26 mouse cellular contexts compared by ENCODE assay signal in the genomic region with DNA sequence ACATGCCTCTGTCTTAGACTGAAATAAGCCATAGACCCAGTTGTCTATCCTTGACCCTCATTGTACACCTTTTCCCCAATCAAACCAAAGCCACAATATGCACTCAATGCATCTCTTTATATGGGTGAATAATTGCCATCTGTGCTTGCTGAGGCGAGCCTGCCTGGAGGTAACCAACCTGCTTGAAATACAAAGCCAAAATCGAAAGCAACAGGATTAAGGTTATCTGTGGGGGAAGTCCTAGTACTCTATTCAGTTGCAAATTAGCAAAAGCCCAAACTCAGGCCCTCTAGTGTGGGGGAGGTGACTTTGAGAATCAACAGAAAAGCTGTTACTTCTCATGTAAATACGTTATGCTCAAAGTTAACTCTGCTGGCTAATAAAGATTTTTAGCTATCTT.
A peak's percentile ranks its signal among the peaks of the same experiment; 100 is the strongest.
DNase-seq lines count a peak whose midpoint lies in the region; ATAC-seq and TF ChIP-seq lines count a peak whose summit lies in the region.
"Had no signal": no experiment of that assay in that cellular context is flagged by ENCODE, and none has a peak within 500 bp of the region (broad histone marks: within the 10 kb centered on the region; RNA-seq: fewer than 3 reads in every experiment).

No protein-coding gene starts in this region.

- DNase-seq in forebrain, embryonic 11.5 days (ENCODE audit: low spot score) = no peak
- no peak for DNase-seq in midbrain, embryonic 10.5 days (ENCODE audit: low spot score)
- DNase-seq in ES-CJ7 (ENCODE audit: low read depth, low spot score) = peak; percentile 80
- peak; percentile 59 for DNase-seq in brain, adult 2 months (ENCODE audit: low read depth, low spot score)
- DNase-seq in layer of hippocampus, adult 2 months (ENCODE audit: low spot score in 2 of 2) = no peak
- DNase-seq in left cerebral cortex, postnatal 4 days = no peak
- DNase-seq: adrenal gland, postnatal 10 days; heart, postnatal 14 days; kidney, adult 2 months; kidney, postnatal 4 days; layer of hippocampus, adult 9-11 months; liver; lung, adult 2 months; lung, postnatal 10 days; right cerebral cortex, postnatal 25 days had no signal

- H3K4me3 ChIP-seq in forebrain, embryonic 11.5 days (ENCODE audit: low read depth, low read length) = no peak overlapping the region
- H3K4me3 ChIP-seq in forebrain, embryonic 15.5 days = no peak overlapping the region
- H3K4me3 ChIP-seq in midbrain, embryonic 15.5 days = no peak overlapping the region
- H3K4me3 ChIP-seq in midbrain, embryonic 10.5 days = no peak overlapping the region
- H3K4me3 ChIP-seq in layer of hippocampus, adult 2 months = no peak overlapping the region
- H3K4me3 ChIP-seq: embryonic facial prominence, embryonic 10.5 days; embryonic facial prominence, embryonic 15.5 days; hindbrain, embryonic 10.5 days; intestine, embryonic 15.5 days; stomach, embryonic 15.5 days had no signal

- H3K27me3 ChIP-seq in forebrain, embryonic 11.5 days (ENCODE audit: control insufficient read depth, insufficient read depth, low read length) = no peaks in the 10 kb centered on the region
- H3K27me3 ChIP-seq in forebrain, embryonic 15.5 days = no peaks in the 10 kb centered on the region
- no peaks in the 10 kb centered on the region for H3K27me3 ChIP-seq in midbrain, embryonic 15.5 days (replicated peaks)
- no peaks in the 10 kb centered on the region for H3K27me3 ChIP-seq in midbrain, embryonic 10.5 days (ENCODE audit: low read depth, poor library complexity, severe bottlenecking)
- H3K27me3 ChIP-seq: embryonic facial prominence, embryonic 15.5 days; intestine, embryonic 15.5 days; stomach, embryonic 15.5 days had no signal

- 36% methylated on average over 3 of the region's 3 CpGs for WGBS in forebrain, embryonic 11.5 days
- WGBS in forebrain, embryonic 15.5 days = 20% methylated on average over 3 of the region's 3 CpGs
- 19% methylated on average over 3 of the region's 3 CpGs for WGBS in midbrain, embryonic 15.5 days
- 29% methylated on average over 3 of the region's 3 CpGs for WGBS in midbrain, embryonic 10.5 days

- TF ChIP-seq CTCF in layer of hippocampus, adult 2 months (conservative IDR thresholded peaks at IDR 0.05) = no peak

- no peaks in the 10 kb centered on the region for H3K9me3 ChIP-seq in forebrain, embryonic 11.5 days (ENCODE audit: control insufficient read depth, low read length)
- no peaks in the 10 kb centered on the region for H3K9me3 ChIP-seq in forebrain, embryonic 15.5 days
- no peaks in the 10 kb centered on the region for H3K9me3 ChIP-seq in midbrain, embryonic 15.5 days
- no peaks in the 10 kb centered on the region for H3K9me3 ChIP-seq in midbrain, embryonic 10.5 days (replicated peaks)
- H3K9me3 ChIP-seq: embryonic facial prominence, embryonic 10.5 days; embryonic facial prominence, embryonic 15.5 days; intestine, embryonic 15.5 days; stomach, embryonic 15.5 days had no signal

- no peaks in the 10 kb centered on the region for H3K36me3 ChIP-seq in forebrain, embryonic 11.5 days (ENCODE audit: control insufficient read depth, insufficient read depth, low read length)
- H3K36me3 ChIP-seq in forebrain, embryonic 15.5 days = no peaks in the 10 kb centered on the region
- no peaks in the 10 kb centered on the region for H3K36me3 ChIP-seq in midbrain, embryonic 15.5 days (replicated peaks)
- H3K36me3 ChIP-seq in midbrain, embryonic 10.5 days = no peaks in the 10 kb centered on the region
- H3K36me3 ChIP-seq: embryonic facial prominence, embryonic 10.5 days; embryonic facial prominence, embryonic 15.5 days; hindbrain, embryonic 10.5 days; intestine, embryonic 15.5 days; stomach, embryonic 15.5 days had no signal

- ATAC-seq in forebrain, embryonic 11.5 days (replicated peaks; ENCODE audit: low FRiP score) = 0 out of 2 replicates have a peak, but pooled peaks have one; percentile 46
- no peak for ATAC-seq in forebrain, embryonic 15.5 days (replicated peaks)
- ATAC-seq in midbrain, embryonic 15.5 days (replicated peaks) = 0 out of 2 replicates have a peak, but pooled peaks have one; percentile 24
- ATAC-seq: forebrain, embryonic 16.5 days; hindbrain, embryonic 16.5 days; intestine, embryonic 15.5 days had no signal

- H3K4me1 ChIP-seq in forebrain, embryonic 11.5 days (replicated peaks; ENCODE audit: control insufficient read depth, insufficient read depth, low read length) = no peaks in the 10 kb centered on the region
- H3K4me1 ChIP-seq in forebrain, embryonic 15.5 days = no peaks in the 10 kb centered on the region
- H3K4me1 ChIP-seq in midbrain, embryonic 15.5 days = no peaks in the 10 kb centered on the region
- no peaks in the 10 kb centered on the region for H3K4me1 ChIP-seq in midbrain, embryonic 10.5 days
- H3K4me1 ChIP-seq: embryonic facial prominence, embryonic 10.5 days; embryonic facial prominence, embryonic 15.5 days; hindbrain, embryonic 10.5 days; intestine, embryonic 15.5 days; stomach, embryonic 15.5 days had no signal

- no peak overlapping the region for H3K27ac ChIP-seq in forebrain, embryonic 11.5 days (ENCODE audit: low read depth, low read length)
- H3K27ac ChIP-seq in forebrain, embryonic 15.5 days (replicated peaks) = no peak overlapping the region
- H3K27ac ChIP-seq in midbrain, embryonic 15.5 days = no peak overlapping the region
- H3K27ac ChIP-seq in midbrain, embryonic 10.5 days (replicated peaks) = no peak overlapping the region
- no peak overlapping the region for H3K27ac ChIP-seq in layer of hippocampus, adult 2 months
- H3K27ac ChIP-seq: embryonic facial prominence, embryonic 10.5 days; embryonic facial prominence, embryonic 15.5 days; hindbrain, embryonic 10.5 days; intestine, embryonic 15.5 days; liver, embryonic 14.5 days; macrophage; stomach, embryonic 15.5 days had no signal

- no peak overlapping the region for H3K4me2 ChIP-seq in forebrain, embryonic 11.5 days (ENCODE audit: low read depth, low read length, severe bottlenecking)
- no peak overlapping the region for H3K4me2 ChIP-seq in forebrain, embryonic 15.5 days (replicated peaks)
- H3K4me2 ChIP-seq in midbrain, embryonic 15.5 days = no peak overlapping the region
- H3K4me2 ChIP-seq: embryonic facial prominence, embryonic 15.5 days; intestine, embryonic 15.5 days; stomach, embryonic 15.5 days had no signal

- intact Hi-C loops in left cerebral cortex, postnatal 4 days (cut with DNase I) = no loop called here

- H3K9ac ChIP-seq in forebrain, embryonic 11.5 days (ENCODE audit: low read length) = no peak overlapping the region
- no peak overlapping the region for H3K9ac ChIP-seq in forebrain, embryonic 15.5 days (replicated peaks)
- H3K9ac ChIP-seq in midbrain, embryonic 15.5 days = no peak overlapping the region
- H3K9ac ChIP-seq: embryonic facial prominence, embryonic 15.5 days; intestine, embryonic 15.5 days; liver, embryonic 14.5 days; stomach, embryonic 15.5 days had no signal

Comparison
In these comparisons a context has a peak if more than half of its experiments do, and no peak if none do; other contexts are left out.
1. DNase-seq: peak in ES-CJ7 (single experiment) and brain, adult 2 months (single experiment); none in forebrain, embryonic 11.5 days (single experiment), midbrain, embryonic 10.5 days (single experiment), layer of hippocampus, adult 2 months (0 of 2) and left cerebral cortex, postnatal 4 days (single experiment).